Mouse (Mus musculus) testis, postnatal 10 days (tissue): ENCODE data around the gene Prkg2.

Experiments
- DNase-seq: peaks from one replicate; pipeline ENCODE4 v3.0.0; 2021; ENCODE audit warnings: low spot score

The Prkg2 gene

GRCm38 (mm10) chr5:99036596-99037441, at the start of gene Prkg2:
Gene Prkg2 (minus strand): TSS chr5:99037351.
- peak; percentile 50 for DNase-seq

GRCm38 (mm10) chr5:99083955-99084354, 46.8 kb upstream of the Prkg2 start:
- no peak for DNase-seq

GRCm38 (mm10) chr5:99078375-99078774, 41.2 kb upstream of the Prkg2 start:
- DNase-seq: no peak

GRCm38 (mm10) chr5:99068391-99068790, 31.2 kb upstream of the Prkg2 start:
- DNase-seq: no peak

GRCm38 (mm10) chr5:99062582-99062981, 25.4 kb upstream of the Prkg2 start:
- no peak for DNase-seq

GRCm38 (mm10) chr5:99039021-99039420, 1.9 kb upstream of the Prkg2 start:
- no peak for DNase-seq

GRCm38 (mm10) chr5:99037442-99037811, 276 bp upstream of the Prkg2 start:
- DNase-seq: no peak

- DNase-seq: no peak
Observed at GRCm38 (mm10) chr5:99035961-99036360, 1.2 kb downstream of the Prkg2 start.

- DNase-seq: no peak
Observed at GRCm38 (mm10) chr5:99031551-99032149, 5.5 kb downstream of the Prkg2 start.

GRCm38 (mm10) chr5:99026343-99026742, 10.8 kb downstream of the Prkg2 start:
- no peak for DNase-seq

GRCm38 (mm10) chr5:99019709-99020108, 17.4 kb downstream of the Prkg2 start:
- no peak for DNase-seq

- no peak for DNase-seq
Observed at GRCm38 (mm10) chr5:99015140-99015539, 22.0 kb downstream of the Prkg2 start.

- DNase-seq: no peak
Observed at GRCm38 (mm10) chr5:99010448-99011151, 26.6 kb downstream of the Prkg2 start.

GRCm38 (mm10) chr5:98998104-98998503, 39.0 kb downstream of the Prkg2 start:
- DNase-seq: no peak

- DNase-seq: no peak
Observed at GRCm38 (mm10) chr5:98995767-98996166, 41.4 kb downstream of the Prkg2 start.

- no peak for DNase-seq
Observed at GRCm38 (mm10) chr5:98991600-98991999, 45.6 kb downstream of the Prkg2 start.

GRCm38 (mm10) chr5:98987634-98988033, 49.5 kb downstream of the Prkg2 start:
- DNase-seq: no peak

- DNase-seq: no peak
Observed at GRCm38 (mm10) chr5:98987116-98987515, 50.0 kb downstream of the Prkg2 start.

- no peak for DNase-seq
Observed at GRCm38 (mm10) chr5:98986459-98986858, 50.7 kb downstream of the Prkg2 start.

- no peak for DNase-seq
Observed at GRCm38 (mm10) chr5:98986011-98986410, 51.1 kb downstream of the Prkg2 start.

GRCm38 (mm10) chr5:98985077-98985476, 52.1 kb downstream of the Prkg2 start:
- DNase-seq: no peak

- no peak for DNase-seq
Observed at GRCm38 (mm10) chr5:98981304-98981703, 55.8 kb downstream of the Prkg2 start.

- DNase-seq: no peak
Observed at GRCm38 (mm10) chr5:98978316-98978715, 58.8 kb downstream of the Prkg2 start.
